Mouse (Mus musculus) forebrain, embryonic 14.5 days (tissue): ENCODE measurements at regions not wholly inside any gene's neighbourhood (a gene's known extent, or its start where the extent isn't known, plus 50 kb on each side); places are given as distances from the start of the nearest gene placed in this dataset.
A peak's percentile ranks its signal among the peaks of the same experiment; 100 is the strongest.

Experiments
- ATAC-seq: fragments of 200-750 bp; cut with Nextera tagmentation; 2 replicates; pipeline ENCODE4 v1.8.0; 2017; ENCODE audit warnings: mild to moderate bottlenecking, moderate library complexity
- DNase-seq: peaks from one replicate; pipeline ENCODE4 v3.0.0-alpha.2; 2015; ENCODE audit warnings: low spot score
- H3K27ac ChIP-seq: fragments of 300-500 bp; sonication (generic); 2 replicates; pipeline ENCODE4 v1.5.1; 2014; ENCODE audit warnings: low read depth, mild to moderate bottlenecking, control low read depth, low read length, moderate library complexity
- H3K27me3 ChIP-seq: fragments of 300-500 bp; sonication (generic); replicated peaks from 2 replicates; pipeline ENCODE4 v1.6.1; 2014; ENCODE audit warnings: low read length, control low read depth, mixed read lengths; ENCODE audit not compliant: control insufficient read depth, insufficient read depth
- H3K36me3 ChIP-seq: fragments of 300-500 bp; sonication (generic); 2 replicates; pipeline ENCODE4 v1.6.1; 2014; ENCODE audit warnings: low read length, control low read depth; ENCODE audit not compliant: control insufficient read depth, insufficient read depth
- H3K4me1 ChIP-seq: fragments of 300-500 bp; sonication (generic); 2 replicates; pipeline ENCODE4 v1.6.1; 2014; ENCODE audit warnings: antibody characterized with exemption, low read length, control low read depth; ENCODE audit not compliant: control insufficient read depth, insufficient read depth
- H3K4me2 ChIP-seq: fragments of 300-500 bp; sonication (generic); 2 replicates; pipeline ENCODE4 v1.6.1; 2014; ENCODE audit warnings: mild to moderate bottlenecking, control low read depth, low read length
- H3K4me3 ChIP-seq: fragments of 300-500 bp; sonication (generic); 2 replicates; pipeline ENCODE4 v1.5.1; 2014; ENCODE audit warnings: low read depth, low read length, control low read depth
- H3K9ac ChIP-seq: fragments of 300-500 bp; sonication (generic); 2 replicates; pipeline ENCODE4 v1.6.1; 2014; ENCODE audit warnings: mild to moderate bottlenecking, low read length, control low read depth, moderate library complexity
- H3K9me3 ChIP-seq: fragments of 300-500 bp; sonication (generic); replicated peaks from 2 replicates; pipeline ENCODE4 v1.6.1; 2016; ENCODE audit warnings: low read length, control low read depth, mixed read lengths; ENCODE audit not compliant: control insufficient read depth
- WGBS: fragments of 180-500 bp; shearing (Covaris S2); extraction: QIAGEN DNeasy Blood & Tissue Kit; methylation state at CpG from one replicate; pipeline ENCODE4 v1.1.7; 2014; 5-methylcytosine and 5-hydroxymethylcytosine counted together

GRCm38 (mm10) chr17:63802846-63803245 is 60.0 kb upstream of the Fer start:
- H3K36me3 ChIP-seq = no peaks in the 10 kb centered on the region
- no peak overlapping the region for H3K9ac ChIP-seq
- no peak for DNase-seq
- WGBS = 82% methylated on average over 5 of the region's 5 CpGs
- no peaks in the 10 kb centered on the region for H3K27me3 ChIP-seq
- H3K4me3 ChIP-seq = no peak overlapping the region
- no peak overlapping the region for H3K27ac ChIP-seq
- no peak for ATAC-seq
- peaks cover 10% of the 10 kb centered on the region; the same call in 1 of the 2 replicates for H3K4me1 ChIP-seq
- H3K9me3 ChIP-seq = no peaks in the 10 kb centered on the region
- no peak overlapping the region for H3K4me2 ChIP-seq

DNA sequence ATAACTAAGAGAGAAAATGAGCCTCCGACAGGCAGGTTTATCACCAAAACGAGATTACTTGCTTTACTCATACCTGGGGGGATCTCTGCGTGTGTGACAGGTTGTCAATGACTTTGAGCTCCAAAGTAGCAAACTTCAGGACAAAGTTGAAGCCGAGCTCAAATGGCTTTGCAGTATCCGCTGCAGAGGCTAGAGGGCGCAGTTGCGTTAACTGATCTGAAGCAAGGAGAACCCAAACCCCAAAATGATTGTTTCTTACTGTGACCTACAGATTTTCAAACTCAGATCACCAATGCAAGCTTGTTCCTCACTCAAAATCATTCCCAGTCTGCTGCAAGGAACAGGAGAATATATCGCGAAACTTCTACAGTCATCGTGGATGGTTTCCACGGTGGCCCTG is 59.3 kb upstream of the Fer start:
- no peak overlapping the region for H3K4me2 ChIP-seq
- no peaks in the 10 kb centered on the region for H3K9me3 ChIP-seq
- no peaks in the 10 kb centered on the region for H3K36me3 ChIP-seq
- H3K9ac ChIP-seq = no peak overlapping the region
- DNase-seq (peak; percentile 81), ATAC-seq (no peak)
- H3K4me3 ChIP-seq = no peak overlapping the region
- WGBS = 31% methylated on average over 11 of the region's 11 CpGs
- no peaks in the 10 kb centered on the region for H3K27me3 ChIP-seq
- no peak overlapping the region for H3K27ac ChIP-seq
- peaks cover 13% of the 10 kb centered on the region for H3K4me1 ChIP-seq

- H3K9me3 ChIP-seq = no peaks in the 10 kb centered on the region
- H3K36me3 ChIP-seq = no peaks in the 10 kb centered on the region
- WGBS = 97% methylated on average over 4 of the region's 4 CpGs
- DNase-seq (no peak), ATAC-seq (no peak)
- H3K4me2 ChIP-seq = no peak overlapping the region
- H3K4me1 ChIP-seq = peaks cover 21% of the 10 kb centered on the region
- H3K9ac ChIP-seq = no peak overlapping the region
- H3K27me3 ChIP-seq = no peaks in the 10 kb centered on the region
- H3K4me3 ChIP-seq = no peak overlapping the region
- H3K27ac ChIP-seq = no peak overlapping the region
Measured at GRCm38 (mm10) chr17:63804416-63804815, 58.4 kb upstream of the Fer start.

DNA sequence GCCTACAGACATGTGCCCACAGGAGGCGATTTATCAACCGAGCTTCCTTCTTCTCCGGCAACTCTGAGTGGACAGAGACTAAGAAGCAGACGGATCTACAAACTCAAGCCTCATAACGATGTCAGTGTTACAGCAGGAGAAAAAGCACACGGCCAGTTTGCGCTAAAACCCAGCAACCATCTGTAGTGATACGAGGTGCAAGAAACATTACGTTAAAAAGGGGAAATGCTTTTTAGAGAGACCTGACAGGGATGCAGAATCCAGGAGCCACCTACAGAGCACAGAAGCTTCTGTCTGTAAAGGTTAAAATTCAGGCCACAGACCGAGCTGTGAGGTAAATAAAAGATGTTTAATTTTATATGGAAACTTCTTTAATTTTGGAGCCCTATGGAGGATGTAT is 56.5 kb upstream of the Fer start:
- DNase-seq (no peak), ATAC-seq (no peak)
- WGBS = 71% methylated on average over 10 of the region's 10 CpGs
- peaks cover 21% of the 10 kb centered on the region for H3K4me1 ChIP-seq
- no peaks in the 10 kb centered on the region for H3K9me3 ChIP-seq
- no peak overlapping the region for H3K9ac ChIP-seq
- H3K4me2 ChIP-seq = no peak overlapping the region
- no peak overlapping the region for H3K27ac ChIP-seq
- H3K4me3 ChIP-seq = no peak overlapping the region
- H3K27me3 ChIP-seq = no peaks in the 10 kb centered on the region
- no peaks in the 10 kb centered on the region for H3K36me3 ChIP-seq

GRCm38 (mm10) chr17:63807590-63808228 is 55.2 kb upstream of the Fer start:
- Histone ChIP-seq H3K4me3 (no peak overlapping the region), H3K36me3 (no peaks in the 10 kb centered on the region), H3K27ac (peak overlapping the region; percentile 58; the same call in 1 of the 2 replicates), H3K9ac (no peak overlapping the region), H3K4me1 (peaks cover 26% of the 10 kb centered on the region), H3K9me3 (no peaks in the 10 kb centered on the region), H3K4me2 (no peak overlapping the region), H3K27me3 (no peaks in the 10 kb centered on the region)
- 8% methylated on average over 9 of the region's 9 CpGs for WGBS
- peak; percentile 89 for ATAC-seq
- peak; percentile 95 for DNase-seq

- Histone ChIP-seq H3K4me3 (no peak overlapping the region), H3K27ac (no peak overlapping the region), H3K9me3 (no peaks in the 10 kb centered on the region), H3K4me1 (peaks cover 28% of the 10 kb centered on the region), H3K4me2 (0 out of 2 replicates have a peak overlapping the region, but pooled peaks have one; percentile 7), H3K27me3 (no peaks in the 10 kb centered on the region), H3K36me3 (no peaks in the 10 kb centered on the region), H3K9ac (no peak overlapping the region)
- 7% methylated on average over 6 of the region's 6 CpGs for WGBS
- ATAC-seq (peak; percentile 32), DNase-seq (peak; percentile 77)
Measured at GRCm38 (mm10) chr17:63808756-63809155, 54.1 kb upstream of the Fer start.

DNA sequence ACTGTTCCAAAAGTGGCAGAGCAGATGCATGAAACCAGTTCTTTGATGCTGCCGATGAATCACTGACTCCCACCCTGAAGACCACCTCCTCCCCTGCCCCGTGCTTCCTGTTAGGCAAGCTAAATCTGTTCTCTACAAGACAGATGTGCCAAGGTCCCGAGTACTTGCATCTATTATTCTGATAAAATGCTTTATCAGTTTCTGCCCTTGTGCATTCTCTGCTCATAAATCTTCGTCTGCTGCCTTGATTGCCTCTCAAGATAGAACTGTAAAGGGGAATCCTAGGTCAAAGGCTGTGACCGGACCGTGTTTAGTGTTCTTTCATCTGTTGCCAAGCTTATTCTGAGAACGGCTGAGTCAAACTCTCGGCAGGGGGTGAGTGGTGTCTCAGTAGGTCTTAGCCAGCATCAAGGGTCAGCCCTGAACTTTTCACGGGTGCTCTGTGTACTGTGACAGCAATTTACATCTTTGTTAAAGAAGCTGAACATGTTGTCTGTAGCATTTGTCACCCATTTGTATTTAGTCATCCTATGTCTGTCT is 51.5 kb upstream of the Fer start:
- H3K36me3 ChIP-seq = no peaks in the 10 kb centered on the region
- H3K27me3 ChIP-seq = no peaks in the 10 kb centered on the region
- no peak overlapping the region for H3K4me2 ChIP-seq
- no peaks in the 10 kb centered on the region for H3K9me3 ChIP-seq
- no peak overlapping the region for H3K9ac ChIP-seq
- no peak overlapping the region for H3K27ac ChIP-seq
- 74% methylated on average over 9 of the region's 9 CpGs for WGBS
- H3K4me3 ChIP-seq = no peak overlapping the region
- ATAC-seq (no peak), DNase-seq (no peak)
- H3K4me1 ChIP-seq = peaks cover 28% of the 10 kb centered on the region

DNA sequence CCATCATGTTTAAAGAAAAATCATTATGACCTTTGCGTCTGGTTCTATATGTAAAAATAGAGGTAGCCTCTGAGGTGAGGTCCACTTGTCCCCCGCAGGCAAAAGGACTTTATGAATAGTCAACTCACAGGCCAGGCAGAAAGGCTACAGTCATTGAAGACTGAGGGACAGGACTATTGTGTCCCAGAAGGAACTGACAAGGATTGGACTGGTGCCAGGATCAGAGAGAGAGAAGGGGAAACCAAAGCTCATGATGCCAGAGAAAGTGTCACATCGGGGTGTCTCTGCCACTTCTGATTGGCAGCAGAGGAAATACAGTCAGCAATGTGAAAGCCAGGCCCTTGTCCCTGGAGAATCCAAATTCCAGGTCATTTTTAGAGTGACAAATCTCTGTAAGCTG is 50.3 kb upstream of the Fer start:
- DNase-seq = peak; percentile 64

More for the DNA sequence above, 50.3 kb upstream of the Fer start:
- 39% methylated on average over 3 of the region's 3 CpGs for WGBS
- H3K4me1 ChIP-seq = peaks cover 21% of the 10 kb centered on the region
- H3K9ac ChIP-seq = no peak overlapping the region
- H3K9me3 ChIP-seq = no peaks in the 10 kb centered on the region
- ATAC-seq = no peak
- no peaks in the 10 kb centered on the region for H3K27me3 ChIP-seq
- H3K4me2 ChIP-seq = no peak overlapping the region
- H3K27ac ChIP-seq = no peak overlapping the region
- no peaks in the 10 kb centered on the region for H3K36me3 ChIP-seq
- no peak overlapping the region for H3K4me3 ChIP-seq
